Mouse (Mus musculus) ES-E14 (cell line): Measurements from ENCODE around the gene Slc25a36.

Source experiments
- CHD2 ChIP-seq: IDR thresholded peaks from 2 replicates; pipeline ENCODE4 v1.6.1; 2014; ENCODE audit warnings: mild to moderate bottlenecking, low read depth, low read length, inconsistent platforms
- HCFC1 ChIP-seq: IDR thresholded peaks from 2 replicates; pipeline ENCODE4 v1.6.1; 2012; ENCODE audit warnings: low read length, inconsistent platforms, borderline replicate concordance; ENCODE audit not compliant: insufficient read depth
- MAFK ChIP-seq: IDR thresholded peaks from 2 replicates; pipeline ENCODE4 v1.6.1; 2014; ENCODE audit warnings: mild to moderate bottlenecking, low read depth, low read length, inconsistent platforms; ENCODE audit not compliant: insufficient read depth
- ZC3H11A ChIP-seq: IDR thresholded peaks from 2 replicates; pipeline ENCODE4 v1.6.1; 2012; ENCODE audit warnings: low read depth, mild to moderate bottlenecking, inconsistent platforms, low read length, borderline replicate concordance
- ZNF384 ChIP-seq: IDR thresholded peaks from 2 replicates; pipeline ENCODE4 v1.6.1; 2012; ENCODE audit warnings: low read depth, low read length, inconsistent platforms

DNA sequence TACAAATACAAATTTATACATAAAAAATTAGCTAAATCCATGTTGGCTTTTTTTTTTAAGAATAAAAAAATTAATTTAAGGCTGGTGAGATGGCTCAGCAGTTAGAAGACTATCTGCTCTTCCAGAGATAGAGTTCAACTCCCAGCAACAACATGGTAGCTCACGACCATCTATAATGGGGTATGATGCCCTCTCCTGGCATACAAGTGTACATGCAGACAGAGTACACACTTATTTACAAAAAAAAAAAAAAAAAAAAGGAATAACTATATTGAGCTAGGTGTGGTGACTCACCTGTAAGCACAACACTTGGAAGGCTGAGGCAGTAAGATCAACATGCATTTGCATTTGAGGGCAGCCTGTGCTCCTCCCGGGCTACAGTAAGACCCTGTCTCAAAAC, 26.3 kb downstream of the Slc25a36 start:
- TF ChIP-seq CHD2 (no peak), MAFK (no peak), ZC3H11A (no peak), HCFC1 (no peak), ZNF384 (peak; percentile 94)
